Mouse (Mus musculus): ENCODE results near the gene Abi3.
"Not testable (repeated sequence)": the region's sequence is repeated elsewhere in the genome, so short reads cannot be mapped to it uniquely, and the experiment has no call there.

Gene Abi3

GRCm38 (mm10) chr11:95842074-95842681 lies at the start of gene Abi3:
TSS of gene Abi3 (minus strand) at chr11:95842476.
- no peak for DNase-seq (ENCODE audit: low spot score)

GRCm38 (mm10) chr11:95890462-95891051 lies 48.3 kb upstream of the Abi3 start:
- no peak for DNase-seq (ENCODE audit: low spot score)

GRCm38 (mm10) chr11:95879861-95880260 lies 37.6 kb upstream of the Abi3 start:
- not testable (repeated sequence) for DNase-seq (ENCODE audit: low spot score)

- peak; percentile 83 for DNase-seq (ENCODE audit: low spot score)
Measured at GRCm38 (mm10) chr11:95876296-95876695, 34.0 kb upstream of the Abi3 start.

- no peak for DNase-seq (ENCODE audit: low spot score)
Measured at GRCm38 (mm10) chr11:95875804-95876203, 33.5 kb upstream of the Abi3 start.

- DNase-seq (ENCODE audit: low spot score) = no peak
Measured at GRCm38 (mm10) chr11:95869918-95870470, 27.7 kb upstream of the Abi3 start.

GRCm38 (mm10) chr11:95869442-95869841 lies 27.2 kb upstream of the Abi3 start:
- no peak for DNase-seq (ENCODE audit: low spot score)

GRCm38 (mm10) chr11:95861397-95861796 lies 19.1 kb upstream of the Abi3 start:
- DNase-seq (ENCODE audit: low spot score) = no peak

- no peak for DNase-seq (ENCODE audit: low spot score)
Measured at GRCm38 (mm10) chr11:95860071-95860490, 17.8 kb upstream of the Abi3 start.

GRCm38 (mm10) chr11:95859468-95859855 lies 17.2 kb upstream of the Abi3 start:
- DNase-seq (ENCODE audit: low spot score) = no peak

- DNase-seq (ENCODE audit: low spot score) = peak; percentile 97
Measured at GRCm38 (mm10) chr11:95858528-95859467, 16.5 kb upstream of the Abi3 start.

- no peak for DNase-seq (ENCODE audit: low spot score)
Measured at GRCm38 (mm10) chr11:95857716-95858527, 15.6 kb upstream of the Abi3 start.

- no peak for DNase-seq (ENCODE audit: low spot score)
Measured at GRCm38 (mm10) chr11:95857306-95857705, 15.0 kb upstream of the Abi3 start.

- DNase-seq (ENCODE audit: low spot score) = peak; percentile 81
Measured at GRCm38 (mm10) chr11:95853684-95854083, 11.4 kb upstream of the Abi3 start.

- DNase-seq (ENCODE audit: low spot score) = no peak
Measured at GRCm38 (mm10) chr11:95850898-95851297, 8.6 kb upstream of the Abi3 start.

- no peak for DNase-seq (ENCODE audit: low spot score)
Measured at GRCm38 (mm10) chr11:95844935-95845334, 2.7 kb upstream of the Abi3 start.

- no peak for DNase-seq (ENCODE audit: low spot score)
Measured at GRCm38 (mm10) chr11:95843421-95843950, 1.2 kb upstream of the Abi3 start.

- no peak for DNase-seq (ENCODE audit: low spot score)
Measured at GRCm38 (mm10) chr11:95842953-95843352, 677 bp upstream of the Abi3 start.

GRCm38 (mm10) chr11:95841498-95841830 lies 812 bp downstream of the Abi3 start:
- DNase-seq (ENCODE audit: low spot score) = no peak

- no peak for DNase-seq (ENCODE audit: low spot score)
Measured at GRCm38 (mm10) chr11:95840694-95841497, 1.4 kb downstream of the Abi3 start.

Data from testis, postnatal 10 days (tissue).